Mouse (Mus musculus) kidney, adult 8-10 months (tissue): Measurements from ENCODE around the gene Cfap57.
"Not testable (repeated sequence)": the region's sequence is repeated elsewhere in the genome, so short reads cannot be mapped to it uniquely, and the experiment has no call there.

Experiments used
- DNase-seq, 2 experiments: peaks; one replicate each; pipeline ENCODE4 v3.0.0; 2022

Cfap57 gene

GRCm38 (mm10) chr4:118564062-118564925 lies 56.3 kb downstream of the Cfap57 start:
- DNase-seq, result peak in 1 of 2 experiments; percentile 23

GRCm38 (mm10) chr4:118553039-118553649 lies 67.4 kb downstream of the Cfap57 start:
- DNase-seq, result no peak

GRCm38 (mm10) chr4:118548130-118548480 lies 72.5 kb downstream of the Cfap57 start:
- DNase-seq, result not testable (repeated sequence)

GRCm38 (mm10) chr4:118547424-118548129 lies 73.0 kb downstream of the Cfap57 start:
- peak in 1 of 2 experiments; percentile 59 for DNase-seq

- no peak for DNase-seq
These were observed 76.0 kb downstream of the Cfap57 start for GRCm38 (mm10) chr4:118544441-118545127.

GRCm38 (mm10) chr4:118543592-118544260 lies 76.9 kb downstream of the Cfap57 start, which contains the start of gene Tmem125:
TSS of gene Tmem125 (minus strand) at chr4:118544044.
- DNase-seq, result peak; percentile 93 to 95

GRCm38 (mm10) chr4:118543158-118543530 lies 77.4 kb downstream of the Cfap57 start:
- DNase-seq, result peak; percentile 78 to 80

- no peak for DNase-seq
These were observed 77.9 kb downstream of the Cfap57 start for GRCm38 (mm10) chr4:118542510-118543157.

GRCm38 (mm10) chr4:118539904-118540303 lies 80.7 kb downstream of the Cfap57 start:
- no peak for DNase-seq

GRCm38 (mm10) chr4:118537801-118538200 lies 82.8 kb downstream of the Cfap57 start:
- DNase-seq, result peak; percentile 76 to 79

- peak; percentile 64 to 67 for DNase-seq
These were observed 85.0 kb downstream of the Cfap57 start for GRCm38 (mm10) chr4:118535610-118536009.

GRCm38 (mm10) chr4:118533605-118534004 lies 87.0 kb downstream of the Cfap57 start:
- peak; percentile 79 to 86 for DNase-seq

- peak; percentile 62 to 75 for DNase-seq
These were observed 87.4 kb downstream of the Cfap57 start for GRCm38 (mm10) chr4:118533156-118533555.

GRCm38 (mm10) chr4:118532663-118533062 lies 87.9 kb downstream of the Cfap57 start:
- peak; percentile 41 to 52 for DNase-seq

- peak; percentile 58 to 71 for DNase-seq
These were observed 92.9 kb downstream of the Cfap57 start for GRCm38 (mm10) chr4:118527720-118528119.

GRCm38 (mm10) chr4:118527335-118527681 lies 93.3 kb downstream of the Cfap57 start:
- no peak for DNase-seq

- peak; percentile 90 to 92 for DNase-seq
These were observed 93.9 kb downstream of the Cfap57 start, which contains the start of gene 2610528J11Rik for GRCm38 (mm10) chr4:118526408-118527334. TSS of gene 2610528J11Rik (plus strand) at chr4:118526999.

GRCm38 (mm10) chr4:118525779-118526178 lies 94.8 kb downstream of the Cfap57 start:
- no peak for DNase-seq

GRCm38 (mm10) chr4:118523976-118524375 lies 96.6 kb downstream of the Cfap57 start:
- no peak for DNase-seq

- no peak for DNase-seq
These were observed 98.3 kb downstream of the Cfap57 start for GRCm38 (mm10) chr4:118522248-118522647.

- no peak for DNase-seq
These were observed 102.4 kb downstream of the Cfap57 start for GRCm38 (mm10) chr4:118518208-118518607.
